Mouse (Mus musculus) ES-E14 (cell line): Measurements from ENCODE around the gene Rad51b. TPM values are rescaled to one million over a fixed set of nuclear protein-coding genes. Genes with fewer than 3 reads are reported as not detected.

Experiments
- DNase-seq: peaks from one replicate; pipeline ENCODE4 v3.0.0-alpha.2; 2013; ENCODE audit warnings: low read depth, low spot score
- H3K27ac ChIP-seq: 2 replicates; pipeline ENCODE4 v1.5.1; 2012; ENCODE audit warnings: low read depth, mild to moderate bottlenecking, low read length, moderate library complexity, mixed read lengths; ENCODE audit not compliant: poor library complexity, insufficient read depth, severe bottlenecking
- H3K36me3 ChIP-seq: 2 replicates; pipeline ENCODE4 v1.6.1; 2012; ENCODE audit warnings: mild to moderate bottlenecking, low read length, moderate library complexity, mixed read lengths; ENCODE audit not compliant: control insufficient read depth, poor library complexity, insufficient read depth, severe bottlenecking
- H3K4me1 ChIP-seq, 2 experiments: fragments of 150-350 bp in 1 of 2; sonication (generic) in 1 of 2; 2 replicates each; pipeline ENCODE4 v1.6.1; 2012; ENCODE audit warnings: low read length in 2 of 2, mild to moderate bottlenecking in 1 of 2, mixed read lengths in 1 of 2; ENCODE audit not compliant: control insufficient read depth in 2 of 2, insufficient read depth in 2 of 2, poor library complexity in 1 of 2
- H3K4me3 ChIP-seq, 2 experiments: fragments of 150-350 bp in 1 of 2; sonication (generic) in 1 of 2; 2 replicates each; pipeline ENCODE4 v1.5.1; 2012; ENCODE audit warnings: low read length in 2 of 2, low read depth in 1 of 2, mild to moderate bottlenecking in 1 of 2, mixed read lengths in 1 of 2; ENCODE audit not compliant: insufficient read depth in 1 of 2, poor library complexity in 1 of 2, severe bottlenecking in 1 of 2
- H3K9ac ChIP-seq: 2 replicates; pipeline ENCODE4 v1.6.1; 2012; ENCODE audit warnings: low read depth, mild to moderate bottlenecking, low read length, mixed read lengths; ENCODE audit not compliant: poor library complexity, insufficient read depth, severe bottlenecking
- H3K9me3 ChIP-seq: fragments of 150-350 bp; sonication (generic); 2 replicates; pipeline ENCODE4 v1.6.1; 2012; ENCODE audit warnings: low read depth, mild to moderate bottlenecking, low read length; ENCODE audit not compliant: control insufficient read depth, insufficient read depth
- CHD2 ChIP-seq: IDR thresholded peaks from 2 replicates; pipeline ENCODE4 v1.6.1; 2014; ENCODE audit warnings: mild to moderate bottlenecking, low read depth, low read length, inconsistent platforms
- HCFC1 ChIP-seq: IDR thresholded peaks from 2 replicates; pipeline ENCODE4 v1.6.1; 2012; ENCODE audit warnings: low read length, inconsistent platforms, borderline replicate concordance; ENCODE audit not compliant: insufficient read depth
- MAFK ChIP-seq: IDR thresholded peaks from 2 replicates; pipeline ENCODE4 v1.6.1; 2014; ENCODE audit warnings: mild to moderate bottlenecking, low read depth, low read length, inconsistent platforms; ENCODE audit not compliant: insufficient read depth
- ZC3H11A ChIP-seq: IDR thresholded peaks from 2 replicates; pipeline ENCODE4 v1.6.1; 2012; ENCODE audit warnings: low read depth, mild to moderate bottlenecking, inconsistent platforms, low read length, borderline replicate concordance
- ZNF384 ChIP-seq: IDR thresholded peaks from 2 replicates; pipeline ENCODE4 v1.6.1; 2012; ENCODE audit warnings: low read depth, low read length, inconsistent platforms
- in situ Hi-C, 2 experiments: fragments of 600-800 bp; cut with MboI; formaldehyde crosslinking; loops; one replicate each; pipeline ENCODE4 v1.15.1; 2025; ENCODE audit warnings: low sequenced_read_pairs in 2 of 2, inconsistent platforms in 1 of 2; ENCODE audit not compliant: unreplicated experiment in 2 of 2
- total RNA-seq: library from RNA; depleted of rRNA; stranded (reverse); fragments of 300-350 nt; gene quantifications from 2 replicates; pipeline ENCODE4 v1.2.3, GENCODE M21; 2012

Gene Rad51b
- total RNA-seq, 1 experiment = 6.7 TPM

DNA sequence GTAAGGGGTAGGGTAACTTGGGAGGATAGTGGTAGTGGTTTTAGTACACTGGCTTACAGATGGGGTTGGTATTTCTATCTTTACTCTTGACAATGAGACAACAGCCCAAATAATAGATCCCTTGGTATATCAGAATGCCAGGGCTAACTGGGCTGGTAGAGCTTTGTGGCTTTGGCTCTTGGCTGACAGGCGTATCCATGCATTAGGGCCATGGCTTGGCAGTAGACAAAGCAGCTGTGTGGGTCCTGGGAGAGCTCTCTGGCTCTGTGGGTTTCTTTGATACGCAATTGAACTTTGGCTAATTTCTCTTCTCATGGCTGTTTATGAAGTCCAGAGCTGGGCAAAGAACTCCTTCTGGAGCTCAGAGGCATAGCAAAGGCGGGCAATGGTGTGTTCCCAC, 488.6 kb downstream of the Rad51b start:
- no peak for TF ChIP-seq ZNF384
- TF ChIP-seq HCFC1 = no peak
- TF ChIP-seq ZC3H11A = no peak
- TF ChIP-seq CHD2 = no peak
- TF ChIP-seq MAFK = no peak
- in situ Hi-C loops = no loop called here

GRCm38 (mm10) chr12:79787538-79787937, 490.5 kb downstream of the Rad51b start:
- Histone ChIP-seq H3K9ac (no peak overlapping the region), H3K9me3 (no peaks in the 10 kb centered on the region), H3K4me3 (no peak overlapping the region), H3K4me1 (0 out of 4 replicates have a peak, but pooled peaks cover 0 to 2% of the 10 kb centered on the region in 2 experiments), H3K36me3 (no peaks in the 10 kb centered on the region), H3K27ac (no peak overlapping the region)
- no peak for DNase-seq
- in situ Hi-C loops = no loop called here
- TF ChIP-seq HCFC1 (no peak), ZC3H11A (no peak), CHD2 (no peak), MAFK (no peak), ZNF384 (no peak)

More for the DNA sequence above, 488.6 kb downstream of the Rad51b start:
- Histone ChIP-seq H3K9me3 (no peaks in the 10 kb centered on the region), H3K4me1 (0 out of 4 replicates have a peak, but pooled peaks cover 0 to 2% of the 10 kb centered on the region in 2 experiments), H3K4me3 (no peak overlapping the region), H3K36me3 (no peaks in the 10 kb centered on the region), H3K9ac (no peak overlapping the region), H3K27ac (no peak overlapping the region)
- no peak for DNase-seq

DNA sequence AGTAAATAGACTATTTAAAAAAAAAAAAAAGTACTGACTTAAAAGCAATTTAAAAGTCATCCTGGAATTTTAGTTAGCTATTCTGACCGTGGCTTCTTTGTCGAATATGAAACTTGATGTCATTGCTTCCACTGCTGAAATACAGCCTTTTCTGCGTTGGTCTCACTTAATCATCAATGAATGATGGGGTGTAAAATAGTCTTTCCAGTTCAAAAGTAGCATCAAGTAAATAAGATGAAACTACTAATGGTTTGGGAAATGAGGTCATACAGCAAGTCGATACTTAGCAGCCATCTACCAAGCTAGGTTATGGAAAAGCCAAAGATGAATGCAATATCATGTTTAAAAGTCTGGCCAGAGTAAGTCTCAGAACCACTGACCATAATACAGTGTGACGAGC, 491.3 kb downstream of the Rad51b start:
- in situ Hi-C loops = no loop called here
- TF ChIP-seq MAFK = no peak
- no peak for TF ChIP-seq ZNF384
- no peak for TF ChIP-seq CHD2
- no peak for TF ChIP-seq ZC3H11A
- no peak for TF ChIP-seq HCFC1
- H3K4me3 ChIP-seq = no peak overlapping the region
- H3K4me1 ChIP-seq = 0 out of 4 replicates have a peak, but pooled peaks cover 0 to 2% of the 10 kb centered on the region in 2 experiments
- H3K27ac ChIP-seq = no peak overlapping the region
- no peaks in the 10 kb centered on the region for H3K9me3 ChIP-seq
- H3K36me3 ChIP-seq = no peaks in the 10 kb centered on the region
- no peak overlapping the region for H3K9ac ChIP-seq
- no peak for DNase-seq

- Histone ChIP-seq H3K4me3 (no peak overlapping the region), H3K36me3 (no peaks in the 10 kb centered on the region), H3K4me1 (peaks cover 0 to 2% of the 10 kb centered on the region in 2 experiments; a peak in 1 of 4 replicates), H3K9ac (no peak overlapping the region), H3K27ac (no peak overlapping the region), H3K9me3 (no peaks in the 10 kb centered on the region)
- in situ Hi-C loops = no loop called here
- no peak for DNase-seq
- TF ChIP-seq ZNF384 = no peak
- no peak for TF ChIP-seq MAFK
- TF ChIP-seq CHD2 = no peak
- TF ChIP-seq ZC3H11A = no peak
- no peak for TF ChIP-seq HCFC1
These were observed 492.4 kb downstream of the Rad51b start for GRCm38 (mm10) chr12:79789481-79789880.

GRCm38 (mm10) chr12:79793382-79793781, 496.3 kb downstream of the Rad51b start:
- no peak for DNase-seq
- Histone ChIP-seq H3K36me3 (no peaks in the 10 kb centered on the region), H3K4me1 (no peaks in the 10 kb centered on the region; a peak in 1 of 4 replicates), H3K9ac (no peak overlapping the region), H3K9me3 (no peaks in the 10 kb centered on the region), H3K4me3 (no peak overlapping the region), H3K27ac (no peak overlapping the region)
- in situ Hi-C loops = no loop called here
- TF ChIP-seq HCFC1 (no peak), ZNF384 (no peak), MAFK (no peak), ZC3H11A (no peak)
